Mouse (Mus musculus) limb, embryonic 12.5 days (tissue): ENCODE measurements around the gene Smim24. TPM values are rescaled to one million over a fixed set of nuclear protein-coding genes. Genes with fewer than 3 reads are reported as not detected.

Experiments
- ATAC-seq: fragments of 200-750 bp; cut with Nextera tagmentation; 2 replicates; pipeline ENCODE4 v1.8.0; 2017; ENCODE audit warnings: low read depth, moderate TSS enrichment; ENCODE audit not compliant: insufficient number of reproducible peaks, insufficient read depth, low FRiP score, low TSS enrichment
- H3K27ac ChIP-seq: fragments of 300-500 bp; sonication (generic); 2 replicates; pipeline ENCODE4 v1.5.1; 2016; ENCODE audit warnings: mild to moderate bottlenecking, moderate library complexity
- H3K27me3 ChIP-seq: fragments of 300-500 bp; sonication (generic); 2 replicates; pipeline ENCODE4 v1.6.1; 2016; ENCODE audit warnings: mild to moderate bottlenecking, moderate library complexity
- H3K36me3 ChIP-seq: fragments of 300-500 bp; sonication (generic); 2 replicates; pipeline ENCODE4 v1.6.1; 2016; ENCODE audit warnings: mild to moderate bottlenecking, moderate library complexity
- H3K4me1 ChIP-seq: fragments of 300-500 bp; sonication (generic); replicated peaks from 2 replicates; pipeline ENCODE4 v1.6.1; 2016
- H3K4me2 ChIP-seq: fragments of 300-500 bp; sonication (generic); 2 replicates; pipeline ENCODE4 v1.6.1; 2016; ENCODE audit warnings: mild to moderate bottlenecking, moderate library complexity
- H3K4me3 ChIP-seq: fragments of 300-500 bp; sonication (generic); replicated peaks from 2 replicates; pipeline ENCODE4 v1.5.1; 2016; ENCODE audit warnings: mild to moderate bottlenecking
- H3K9ac ChIP-seq: fragments of 300-500 bp; sonication (generic); replicated peaks from 2 replicates; pipeline ENCODE4 v1.6.1; 2016; ENCODE audit warnings: mild to moderate bottlenecking, moderate library complexity
- H3K9me3 ChIP-seq: fragments of 300-500 bp; sonication (generic); 2 replicates; pipeline ENCODE4 v1.6.1; 2016; ENCODE audit warnings: mild to moderate bottlenecking, moderate library complexity
- WGBS: fragments of 180-500 bp; shearing (Covaris S2); methylation state at CpG from one replicate; pipeline ENCODE4 v1.1.7; 2016; 5-methylcytosine and 5-hydroxymethylcytosine counted together
- polyA plus RNA-seq: library from polyadenylated mRNA; unstranded; fragments of >200 nt; fragmentation: Nextera tagmentation; extraction: Ambion mirVana; gene quantifications from 2 replicates; pipeline ENCODE4 v1.2.1, GENCODE M21; 2016

Gene Smim24
- polyA plus RNA-seq, 1 experiment from 2014 or later: 2.9 TPM

DNA sequence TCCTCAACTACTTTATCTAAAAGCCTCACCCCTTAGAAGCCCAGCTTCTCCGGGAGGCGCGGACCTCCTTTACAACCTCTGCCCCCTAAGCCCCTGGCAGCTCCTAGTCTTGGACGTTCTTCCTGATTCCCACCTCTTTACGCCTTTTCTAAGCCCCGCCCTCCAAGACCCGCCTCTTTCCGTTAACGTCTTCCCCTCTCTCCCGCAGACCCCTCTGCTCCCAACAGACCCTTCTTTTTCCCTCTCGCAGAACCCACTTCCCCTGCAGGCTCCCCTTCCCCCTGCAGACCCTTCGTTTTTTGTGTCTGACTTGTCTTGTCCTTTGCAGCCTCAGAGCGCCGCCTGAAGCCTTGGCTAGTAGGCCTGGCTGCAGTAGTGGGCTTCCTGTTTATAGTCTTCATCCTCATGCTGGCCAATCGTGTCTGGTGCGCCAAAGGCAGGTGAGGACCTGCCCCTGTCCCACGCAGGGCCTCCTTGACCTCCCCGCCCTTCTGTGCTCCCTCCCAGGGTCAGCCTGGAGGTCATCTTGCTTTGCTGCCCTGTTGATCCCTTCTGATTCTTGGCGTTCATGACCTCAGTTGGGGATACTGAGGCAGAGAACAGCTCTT, 709 bp downstream of the Smim24 start:
- peaks cover 27% of the 10 kb centered on the region for H3K4me1 ChIP-seq
- H3K4me3 ChIP-seq: peak overlapping the region; percentile 30
- 5% methylated on average over 19 of the region's 19 CpGs for WGBS
- peak overlapping the region; percentile 53 for H3K27ac ChIP-seq
- H3K4me2 ChIP-seq: peak overlapping the region; percentile 62
- peaks cover 34% of the 10 kb centered on the region for H3K36me3 ChIP-seq
- H3K27me3 ChIP-seq: no peaks in the 10 kb centered on the region
- H3K9ac ChIP-seq: peak overlapping the region; percentile 56
- no peaks in the 10 kb centered on the region for H3K9me3 ChIP-seq
- ATAC-seq: no peak; the same call in 1 of the 2 replicates

DNA sequence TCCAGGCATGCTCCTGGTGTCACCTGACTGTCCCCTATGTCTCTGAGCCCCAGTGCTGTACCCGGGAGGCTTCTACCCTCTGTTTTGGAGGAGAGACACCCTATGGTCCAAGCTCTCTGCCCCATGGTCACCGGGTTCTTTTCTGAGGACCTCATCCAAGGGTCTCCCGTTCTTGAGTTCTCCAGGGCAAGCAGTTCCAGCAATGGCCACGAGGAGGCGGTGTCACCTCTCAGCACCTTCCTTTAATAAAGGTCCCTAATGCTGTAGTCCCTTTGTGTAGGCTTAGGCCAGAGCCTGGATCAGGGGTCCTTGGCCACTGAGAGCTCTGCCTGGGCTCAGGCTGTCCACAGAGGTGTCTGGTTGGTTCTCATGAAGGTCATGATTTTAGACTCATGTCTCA, 2.3 kb downstream of the Smim24 start:
- Histone ChIP-seq H3K4me1 (peaks cover 30% of the 10 kb centered on the region), H3K4me3 (no peak overlapping the region), H3K27ac (no peak overlapping the region), H3K4me2 (no peak overlapping the region), H3K36me3 (peaks cover 37% of the 10 kb centered on the region), H3K9me3 (no peaks in the 10 kb centered on the region), H3K9ac (no peak overlapping the region; the same call in 1 of the 2 replicates), H3K27me3 (peaks cover 5% of the 10 kb centered on the region)
- WGBS: 15% methylated on average over 5 of the region's 5 CpGs
- no peak for ATAC-seq

DNA sequence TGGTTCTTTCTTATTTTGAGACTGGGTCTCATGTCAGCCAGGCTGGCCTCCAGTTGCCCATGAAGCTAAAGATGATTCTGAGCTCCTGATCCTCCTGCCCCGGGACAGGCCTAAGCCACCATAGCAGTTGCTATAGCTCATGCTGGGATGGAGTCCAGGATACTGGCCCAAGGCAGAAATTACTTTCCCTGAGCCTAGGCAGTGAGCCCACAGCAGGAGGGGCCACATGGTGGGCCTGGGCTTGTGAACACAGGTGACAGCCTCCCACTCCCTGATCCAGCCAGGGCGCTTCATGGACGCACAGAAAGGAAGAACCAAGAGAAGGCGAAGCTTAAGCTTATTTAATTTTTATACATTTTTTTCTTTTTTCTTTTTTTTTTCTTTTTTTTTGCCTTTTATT, 3.0 kb downstream of the Smim24 start:
- no peak overlapping the region for H3K27ac ChIP-seq
- peaks cover 37% of the 10 kb centered on the region for H3K4me1 ChIP-seq
- no peak overlapping the region for H3K9ac ChIP-seq
- peaks cover 12% of the 10 kb centered on the region for H3K27me3 ChIP-seq
- no peaks in the 10 kb centered on the region for H3K9me3 ChIP-seq
- WGBS: 96% methylated on average over 4 of the region's 4 CpGs
- ATAC-seq: no peak
- no peak overlapping the region for H3K4me3 ChIP-seq
- no peak overlapping the region for H3K4me2 ChIP-seq
- peaks cover 39% of the 10 kb centered on the region for H3K36me3 ChIP-seq

DNA sequence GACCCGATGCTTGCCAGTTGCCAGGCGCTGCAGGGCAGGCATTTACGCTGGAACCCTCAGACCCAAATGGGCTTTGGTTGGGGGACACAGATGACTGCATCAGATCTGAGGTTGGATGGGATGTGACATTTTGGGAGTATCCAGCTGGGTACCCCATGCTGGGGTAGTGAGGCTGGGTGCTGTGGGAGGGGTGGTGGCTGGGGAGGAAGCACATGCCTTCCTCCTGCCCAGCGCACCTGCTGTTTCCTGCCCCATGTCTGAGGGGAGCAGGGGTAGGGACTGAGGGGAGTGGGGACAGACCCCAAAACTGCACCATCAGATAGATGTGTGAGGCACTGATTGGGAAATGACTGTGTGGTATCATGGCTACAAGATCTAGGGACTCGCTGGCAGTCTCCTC, 3.9 kb downstream of the Smim24 start:
- no peak overlapping the region for H3K4me3 ChIP-seq
- peaks cover 13% of the 10 kb centered on the region for H3K27me3 ChIP-seq
- ATAC-seq: no peak
- H3K9ac ChIP-seq: no peak overlapping the region; the same call in 1 of the 2 replicates
- H3K4me2 ChIP-seq: no peak overlapping the region
- 74% methylated on average over 5 of the region's 5 CpGs for WGBS
- H3K9me3 ChIP-seq: no peaks in the 10 kb centered on the region
- peaks cover 37% of the 10 kb centered on the region for H3K36me3 ChIP-seq
- H3K4me1 ChIP-seq: peaks cover 46% of the 10 kb centered on the region
- H3K27ac ChIP-seq: 0 out of 2 replicates have a peak overlapping the region, but pooled peaks have one; percentile 17

DNA sequence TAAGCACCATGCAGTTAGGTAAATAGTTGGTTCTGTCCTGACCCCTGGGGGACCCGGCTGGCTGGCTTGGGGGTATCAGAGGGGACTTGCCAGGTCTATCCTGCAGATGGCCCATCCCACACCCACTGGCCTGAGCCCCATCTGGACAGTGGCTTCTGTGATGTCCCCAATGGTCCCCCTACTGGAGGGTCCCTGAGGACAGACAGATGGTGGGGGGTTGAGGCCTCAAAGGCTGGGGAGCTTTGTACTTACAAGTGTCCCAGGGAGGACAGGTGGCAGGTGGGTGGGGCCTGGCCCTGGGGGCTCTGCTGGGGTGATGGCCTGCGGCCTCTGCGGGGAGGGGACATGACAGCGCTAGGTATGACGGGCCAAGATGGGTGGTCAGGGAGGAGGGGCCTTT, 6.4 kb downstream of the Smim24 start:
- peaks cover 57% of the 10 kb centered on the region for H3K4me1 ChIP-seq
- no peak overlapping the region for H3K9ac ChIP-seq
- no peak for ATAC-seq
- no peak overlapping the region for H3K4me2 ChIP-seq
- no peaks in the 10 kb centered on the region for H3K9me3 ChIP-seq
- peaks cover 37% of the 10 kb centered on the region for H3K36me3 ChIP-seq
- H3K27ac ChIP-seq: no peak overlapping the region
- H3K27me3 ChIP-seq: peaks cover 18% of the 10 kb centered on the region
- WGBS: 58% methylated on average over 5 of the region's 5 CpGs
- no peak overlapping the region for H3K4me3 ChIP-seq

DNA sequence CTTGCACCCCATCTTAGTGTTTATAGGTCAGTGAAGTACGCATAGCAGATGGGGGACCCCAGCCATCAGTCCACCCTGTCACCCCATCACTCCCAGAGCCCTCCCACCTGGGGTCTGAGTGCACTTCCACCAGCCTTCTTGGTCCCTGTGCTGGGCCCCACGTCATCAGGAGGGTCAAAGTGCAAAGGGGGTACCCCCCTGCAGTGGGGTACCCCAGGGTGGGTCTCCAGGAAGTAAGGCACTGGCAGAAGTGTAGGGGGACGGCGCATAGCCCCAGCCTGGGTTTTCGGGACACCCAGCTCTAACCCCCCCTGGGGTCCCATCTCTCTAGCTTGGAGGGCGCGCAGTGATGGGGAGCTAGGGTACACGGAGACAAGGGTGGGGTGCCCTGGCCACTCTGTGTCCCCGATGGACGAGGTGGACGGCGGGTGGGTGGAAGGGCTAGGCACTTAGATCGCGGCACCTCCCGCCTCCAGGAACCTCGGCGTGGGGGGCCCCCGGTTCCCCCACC, 7.0 kb downstream of the Smim24 start:
- Histone ChIP-seq H3K9ac (no peak overlapping the region), H3K4me1 (peaks cover 62% of the 10 kb centered on the region), H3K4me2 (peak overlapping the region; percentile 32), H3K36me3 (peaks cover 42% of the 10 kb centered on the region), H3K4me3 (no peak overlapping the region), H3K27ac (no peak overlapping the region), H3K9me3 (no peaks in the 10 kb centered on the region), H3K27me3 (peaks cover 24% of the 10 kb centered on the region)
- 76% methylated on average over 18 of the region's 18 CpGs for WGBS
- ATAC-seq: no peak

DNA sequence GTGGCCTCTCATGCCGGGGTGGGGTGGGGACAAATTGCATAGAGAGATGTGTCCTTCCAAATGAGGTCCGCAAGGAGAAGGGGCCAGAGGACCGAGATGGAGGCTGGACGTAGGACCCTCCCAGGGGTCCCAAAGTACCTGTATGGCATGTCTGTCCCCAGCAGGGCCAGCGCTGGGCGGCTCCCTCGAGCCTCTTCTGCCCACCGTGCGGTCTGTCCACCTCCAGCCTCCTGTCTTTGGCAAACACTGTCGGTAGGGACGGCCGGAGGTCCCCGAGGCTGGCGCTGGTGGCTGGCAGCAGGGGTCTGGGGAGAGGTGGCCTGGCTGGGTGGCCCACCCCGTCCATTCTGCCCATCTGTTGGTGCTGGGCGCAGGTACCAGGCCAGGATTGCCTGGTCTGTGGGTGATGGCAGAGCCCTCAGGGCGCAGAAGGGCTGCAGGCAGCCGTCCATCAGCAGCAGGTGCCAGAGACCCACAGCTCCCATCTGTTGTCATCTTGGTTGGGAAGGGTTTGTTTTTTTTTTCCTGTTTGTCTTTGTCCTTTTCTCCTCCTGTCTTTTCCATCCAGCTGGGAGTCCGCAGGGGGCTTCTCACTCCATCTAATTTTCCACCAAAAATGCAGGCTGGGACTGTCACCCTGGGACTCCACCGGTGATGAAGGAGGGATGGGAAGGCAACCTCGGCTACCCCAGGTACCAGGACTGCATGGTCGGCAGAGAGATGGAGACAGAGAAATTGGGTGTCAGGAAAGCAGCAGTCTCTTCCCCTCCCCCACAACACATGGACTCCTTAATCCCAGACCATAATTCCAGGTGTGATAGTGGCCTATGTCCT, 7.7 kb downstream of the Smim24 start:
- Histone ChIP-seq H3K27me3 (peaks cover 29% of the 10 kb centered on the region), H3K4me3 (no peak overlapping the region), H3K9ac (no peak overlapping the region), H3K4me2 (peak overlapping the region; percentile 32), H3K4me1 (peaks cover 64% of the 10 kb centered on the region), H3K9me3 (no peaks in the 10 kb centered on the region), H3K36me3 (peaks cover 50% of the 10 kb centered on the region), H3K27ac (peak overlapping the region; percentile 94)
- 50% methylated on average over 22 of the region's 22 CpGs for WGBS
- ATAC-seq: no peak

DNA sequence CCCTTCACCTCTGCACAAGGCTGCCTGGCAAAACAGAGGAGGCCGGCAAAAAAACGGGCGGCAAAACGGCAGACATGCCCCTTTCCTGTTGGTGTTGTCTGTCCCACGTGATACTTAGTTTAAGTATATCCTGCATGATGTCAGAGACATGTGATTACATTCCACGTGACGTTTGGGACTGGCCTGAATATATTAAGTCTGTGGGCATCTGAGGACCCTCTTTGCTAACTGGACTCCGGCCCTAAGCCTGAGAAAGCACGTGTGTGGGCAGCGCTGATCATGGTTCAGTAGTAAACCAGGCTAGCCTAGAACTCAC, 8.3 kb downstream of the Smim24 start:
- H3K27ac ChIP-seq: peak overlapping the region; percentile 94
- 23% methylated on average over 10 of the region's 10 CpGs for WGBS
- H3K27me3 ChIP-seq: peaks cover 35% of the 10 kb centered on the region
- no peaks in the 10 kb centered on the region for H3K9me3 ChIP-seq
- peaks cover 55% of the 10 kb centered on the region for H3K36me3 ChIP-seq
- peaks cover 67% of the 10 kb centered on the region for H3K4me1 ChIP-seq
- peak; percentile 3; the same call in 1 of the 2 replicates for ATAC-seq
- H3K9ac ChIP-seq: no peak overlapping the region
- no peak overlapping the region for H3K4me3 ChIP-seq
- H3K4me2 ChIP-seq: peak overlapping the region; percentile 50; the same call in 1 of the 2 replicates

DNA sequence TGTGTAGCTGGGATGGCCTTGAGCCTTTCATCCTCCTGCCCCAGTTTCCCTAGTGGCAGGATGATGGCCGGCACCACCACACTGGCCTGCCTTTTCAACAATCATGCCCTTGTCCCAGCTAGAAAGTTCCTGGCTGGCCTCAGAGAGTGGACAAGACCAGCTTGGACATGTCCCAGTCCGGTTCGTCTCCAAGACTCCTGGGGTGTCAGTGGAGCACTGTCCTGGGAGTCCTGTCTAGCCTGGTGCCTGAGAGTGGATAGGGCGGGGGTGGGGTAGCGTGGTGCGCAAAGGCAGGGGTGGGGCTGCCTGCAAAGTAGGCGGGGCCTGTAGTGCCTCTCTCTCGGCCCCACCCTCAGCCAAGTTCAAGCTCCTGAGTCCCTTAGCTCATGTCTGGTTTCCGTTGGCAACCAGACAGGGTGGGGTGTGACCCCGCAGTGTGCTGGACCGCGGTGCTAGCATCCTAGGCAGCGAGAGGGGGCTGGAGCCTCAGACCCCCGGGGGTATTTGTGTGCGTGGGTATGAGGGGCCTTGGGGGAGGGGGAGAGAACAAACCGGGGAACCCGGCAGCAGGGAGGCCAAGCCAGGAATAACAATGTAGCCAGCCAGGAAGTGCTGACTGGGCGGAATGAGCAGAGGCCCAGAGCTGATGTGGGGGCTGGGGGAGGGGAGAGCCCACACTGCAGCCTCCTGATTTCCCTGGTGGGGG, 8.8 kb downstream of the Smim24 start:
- Histone ChIP-seq H3K4me3 (peak overlapping the region; percentile 17; the same call in 1 of the 2 replicates), H3K27me3 (peaks cover 40% of the 10 kb centered on the region), H3K9ac (0 out of 2 replicates have a peak overlapping the region, but pooled peaks have one; percentile 31), H3K36me3 (peaks cover 60% of the 10 kb centered on the region), H3K27ac (peak overlapping the region; percentile 94), H3K9me3 (no peaks in the 10 kb centered on the region), H3K4me2 (peak overlapping the region; percentile 50), H3K4me1 (peaks cover 69% of the 10 kb centered on the region)
- peak; percentile 74 for ATAC-seq
- WGBS: 6% methylated on average over 18 of the region's 18 CpGs

DNA sequence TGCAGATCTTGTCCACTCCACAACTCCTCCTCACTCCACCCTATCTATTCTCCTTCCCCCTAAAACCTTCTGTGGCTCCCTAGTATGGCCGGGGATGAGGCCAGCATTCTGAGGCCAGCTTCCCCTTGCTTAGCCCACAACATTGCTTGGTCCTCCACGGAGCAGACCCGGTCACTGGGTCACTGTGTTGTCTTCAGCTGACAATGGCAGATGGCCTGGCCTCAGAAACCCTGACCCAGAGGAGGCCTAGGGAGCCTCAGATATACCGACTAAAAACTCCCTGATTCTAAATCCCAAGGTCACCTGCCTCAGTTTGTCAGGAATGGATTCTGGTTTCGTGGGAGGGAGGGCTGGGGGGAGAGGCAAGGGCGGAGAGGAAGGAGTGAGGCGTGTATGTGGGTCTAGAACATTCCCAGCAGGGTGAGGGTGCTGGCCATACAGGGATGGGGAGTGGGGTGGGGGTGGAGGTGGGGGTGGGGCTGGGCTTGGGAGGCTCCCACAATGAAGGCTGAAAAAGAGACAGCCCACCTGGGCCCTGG, 9.4 kb downstream of the Smim24 start:
- H3K4me2 ChIP-seq: peak overlapping the region; percentile 50
- peaks cover 46% of the 10 kb centered on the region for H3K27me3 ChIP-seq
- no peaks in the 10 kb centered on the region for H3K9me3 ChIP-seq
- peaks cover 71% of the 10 kb centered on the region for H3K4me1 ChIP-seq
- H3K9ac ChIP-seq: 0 out of 2 replicates have a peak overlapping the region, but pooled peaks have one; percentile 31
- WGBS: 21% methylated on average over 7 of the region's 7 CpGs
- H3K4me3 ChIP-seq: peak overlapping the region; percentile 17; the same call in 1 of the 2 replicates
- H3K27ac ChIP-seq: peak overlapping the region; percentile 94
- peaks cover 62% of the 10 kb centered on the region for H3K36me3 ChIP-seq
- ATAC-seq: peak; percentile 7; the same call in 1 of the 2 replicates
